Mouse (Mus musculus) midbrain, embryonic 11.5 days (tissue): ENCODE data around the gene Nkx2-3. TPM values are rescaled to one million over a fixed set of nuclear protein-coding genes. Genes with fewer than 3 reads are reported as not detected.
A peak's percentile ranks its signal among the peaks of the same experiment; 100 is the strongest.

Experiments
- ATAC-seq: fragments of 200-750 bp; cut with Nextera tagmentation; 2 replicates; pipeline ENCODE4 v1.8.0; 2017; ENCODE audit warnings: moderate TSS enrichment, moderate library complexity; ENCODE audit not compliant: low FRiP score
- DNase-seq: peaks from one replicate; pipeline ENCODE4 v3.0.0; 2015; ENCODE audit warnings: low spot score; ENCODE audit errors: missing footprints
- H3K27ac ChIP-seq: fragments of 300-500 bp; sonication (generic); 2 replicates; pipeline ENCODE4 v1.5.1; 2014; ENCODE audit warnings: low read depth, low read length
- H3K27me3 ChIP-seq: fragments of 300-500 bp; sonication (generic); 2 replicates; pipeline ENCODE4 v1.6.1; 2014; ENCODE audit warnings: mild to moderate bottlenecking, low read length, moderate library complexity, mixed read lengths; ENCODE audit not compliant: control insufficient read depth, insufficient read depth
- H3K36me3 ChIP-seq: fragments of 300-500 bp; sonication (generic); 2 replicates; pipeline ENCODE4 v1.6.1; 2014; ENCODE audit warnings: mild to moderate bottlenecking, low read length, moderate library complexity, mixed read lengths; ENCODE audit not compliant: control insufficient read depth, insufficient read depth
- H3K4me1 ChIP-seq: fragments of 300-500 bp; sonication (generic); 2 replicates; pipeline ENCODE4 v1.6.1; 2014; ENCODE audit warnings: low read length; ENCODE audit not compliant: control insufficient read depth, insufficient read depth
- H3K4me2 ChIP-seq: fragments of 300-500 bp; sonication (generic); 2 replicates; pipeline ENCODE4 v1.6.1; 2014; ENCODE audit warnings: mild to moderate bottlenecking, moderate library complexity
- H3K4me3 ChIP-seq: fragments of 300-500 bp; sonication (generic); 2 replicates; pipeline ENCODE4 v1.5.1; 2014; ENCODE audit warnings: low read depth, low read length
- H3K9ac ChIP-seq: fragments of 300-500 bp; sonication (generic); 2 replicates; pipeline ENCODE4 v1.6.1; 2014; ENCODE audit warnings: low read length
- H3K9me3 ChIP-seq: fragments of 300-500 bp; sonication (generic); 2 replicates; pipeline ENCODE4 v1.6.1; 2016; ENCODE audit warnings: low read length; ENCODE audit not compliant: control insufficient read depth
- WGBS: fragments of 180-500 bp; shearing (Covaris S2); extraction: QIAGEN DNeasy Blood & Tissue Kit; methylation state at CpG from one replicate; pipeline ENCODE4 v1.1.7; 2014; 5-methylcytosine and 5-hydroxymethylcytosine counted together
- polyA plus RNA-seq: library from polyadenylated mRNA; unstranded; fragments of >200 nt; fragmentation: Nextera tagmentation; extraction: Ambion mirVana; gene quantifications from 2 replicates; pipeline ENCODE4 v1.2.1, GENCODE M21; 2014

Nkx2-3 gene
- polyA plus RNA-seq, 1 experiment from 2014 or later, result 0.60 TPM

- Histone ChIP-seq H3K36me3 (no peaks in the 10 kb centered on the region), H3K4me3 (no peak overlapping the region), H3K27ac (no peak overlapping the region), H3K4me1 (peaks cover 23% of the 10 kb centered on the region), H3K9me3 (no peaks in the 10 kb centered on the region), H3K9ac (no peak overlapping the region), H3K4me2 (peak overlapping the region; percentile 10; the same call in 1 of the 2 replicates), H3K27me3 (peaks cover 89% of the 10 kb centered on the region)
- peak; percentile 95 for DNase-seq
- ATAC-seq, result no peak
- under 1% methylated on average over 29 of the region's 32 CpGs for WGBS
Measured at GRCm38 (mm10) chr19:43610341-43610848, 1.7 kb upstream of the Nkx2-3 start.

GRCm38 (mm10) chr19:43611110-43611509 lies 1.0 kb upstream of the Nkx2-3 start:
- Histone ChIP-seq H3K9me3 (no peaks in the 10 kb centered on the region), H3K27ac (no peak overlapping the region), H3K9ac (no peak overlapping the region), H3K27me3 (peaks cover 88% of the 10 kb centered on the region), H3K4me1 (peaks cover 27% of the 10 kb centered on the region), H3K36me3 (no peaks in the 10 kb centered on the region), H3K4me2 (no peak overlapping the region), H3K4me3 (no peak overlapping the region)
- WGBS, result 2% methylated on average over 8 of the region's 8 CpGs
- DNase-seq (peak; percentile 96), ATAC-seq (no peak)

- Histone ChIP-seq H3K9ac (no peak overlapping the region), H3K27me3 (peaks cover 88% of the 10 kb centered on the region), H3K4me2 (no peak overlapping the region; the same call in 1 of the 2 replicates), H3K27ac (no peak overlapping the region), H3K9me3 (no peaks in the 10 kb centered on the region), H3K36me3 (no peaks in the 10 kb centered on the region), H3K4me3 (no peak overlapping the region), H3K4me1 (peaks cover 28% of the 10 kb centered on the region)
- peak; percentile 97 for DNase-seq
- ATAC-seq, result no peak
- WGBS, result 6% methylated on average over 12 of the region's 12 CpGs
Measured at GRCm38 (mm10) chr19:43611561-43611960, 564 bp upstream of the Nkx2-3 start.

- peak; percentile 97 for DNase-seq
- peaks cover 32% of the 10 kb centered on the region for H3K4me1 ChIP-seq
- no peak for ATAC-seq
- under 1% methylated on average over 23 of the region's 23 CpGs for WGBS
- no peaks in the 10 kb centered on the region for H3K9me3 ChIP-seq
- no peak overlapping the region for H3K27ac ChIP-seq
- H3K27me3 ChIP-seq, result peaks cover 88% of the 10 kb centered on the region
- peak overlapping the region; percentile 35 for H3K4me2 ChIP-seq
- no peak overlapping the region for H3K9ac ChIP-seq
- no peaks in the 10 kb centered on the region for H3K36me3 ChIP-seq
- H3K4me3 ChIP-seq, result peak overlapping the region; percentile 15
Measured at GRCm38 (mm10) chr19:43612501-43612971, 411 bp downstream of the Nkx2-3 start.

GRCm38 (mm10) chr19:43613293-43614130 lies 1.4 kb downstream of the Nkx2-3 start:
- Histone ChIP-seq H3K4me1 (peaks cover 32% of the 10 kb centered on the region), H3K4me2 (no peak overlapping the region), H3K9me3 (no peaks in the 10 kb centered on the region), H3K27ac (no peak overlapping the region), H3K9ac (no peak overlapping the region), H3K27me3 (peaks cover 90% of the 10 kb centered on the region), H3K36me3 (no peaks in the 10 kb centered on the region), H3K4me3 (peak overlapping the region; percentile 33; the same call in 1 of the 2 replicates)
- DNase-seq (peak; percentile 95), ATAC-seq (no peak)
- WGBS, result 1% methylated on average over 26 of the region's 26 CpGs

GRCm38 (mm10) chr19:43614341-43615073 lies 2.4 kb downstream of the Nkx2-3 start:
- Histone ChIP-seq H3K4me1 (peaks cover 32% of the 10 kb centered on the region), H3K27ac (no peak overlapping the region), H3K4me3 (peak overlapping the region; percentile 33), H3K9ac (peak overlapping the region; percentile 39; the same call in 1 of the 2 replicates), H3K4me2 (peak overlapping the region; percentile 55), H3K36me3 (no peaks in the 10 kb centered on the region), H3K27me3 (peaks cover 94% of the 10 kb centered on the region), H3K9me3 (no peaks in the 10 kb centered on the region)
- WGBS, result under 1% methylated on average over 84 of the region's 92 CpGs
- DNase-seq (peak; percentile 97), ATAC-seq (no peak)

GRCm38 (mm10) chr19:43615074-43615445 lies 2.9 kb downstream of the Nkx2-3 start:
- Histone ChIP-seq H3K9ac (no peak overlapping the region), H3K27ac (no peak overlapping the region), H3K36me3 (no peaks in the 10 kb centered on the region), H3K4me1 (peaks cover 32% of the 10 kb centered on the region), H3K9me3 (no peaks in the 10 kb centered on the region), H3K27me3 (peaks cover 94% of the 10 kb centered on the region), H3K4me2 (peak overlapping the region; percentile 55), H3K4me3 (peak overlapping the region; percentile 33)
- WGBS, result under 1% methylated on average over 20 of the region's 20 CpGs
- no peak for ATAC-seq
- DNase-seq, result no peak

GRCm38 (mm10) chr19:43615571-43616414 lies 3.7 kb downstream of the Nkx2-3 start:
- Histone ChIP-seq H3K27ac (peak overlapping the region; percentile 27; the same call in 1 of the 2 replicates), H3K4me1 (peaks cover 30% of the 10 kb centered on the region), H3K36me3 (no peaks in the 10 kb centered on the region), H3K4me2 (peak overlapping the region; percentile 55), H3K27me3 (peaks cover 94% of the 10 kb centered on the region), H3K9ac (peak overlapping the region; percentile 20), H3K4me3 (peak overlapping the region; percentile 33), H3K9me3 (no peaks in the 10 kb centered on the region)
- no peak for ATAC-seq
- peak; percentile 97 for DNase-seq
- WGBS, result under 1% methylated on average over 32 of the region's 34 CpGs
